Mouse (Mus musculus) neural tube, embryonic 15.5 days (tissue): ENCODE results near the gene Elmo1. TPM values are rescaled to one million over a fixed set of nuclear protein-coding genes. Genes with fewer than 3 reads are reported as not detected.

Experiments
- ATAC-seq: fragments of 200-750 bp; cut with Nextera tagmentation; 2 replicates; pipeline ENCODE4 v1.8.0; 2017; ENCODE audit warnings: mild to moderate bottlenecking, moderate TSS enrichment, moderate library complexity; ENCODE audit not compliant: low FRiP score
- H3K27ac ChIP-seq: fragments of 300-500 bp; sonication (generic); replicated peaks from 2 replicates; pipeline ENCODE4 v1.5.1; 2015; ENCODE audit warnings: mild to moderate bottlenecking, inconsistent platforms
- H3K27me3 ChIP-seq: fragments of 300-500 bp; sonication (generic); replicated peaks from 2 replicates; pipeline ENCODE4 v1.6.1; 2015; ENCODE audit warnings: inconsistent platforms
- H3K36me3 ChIP-seq: fragments of 300-500 bp; sonication (generic); 2 replicates; pipeline ENCODE4 v1.6.1; 2015; ENCODE audit warnings: inconsistent platforms
- H3K4me1 ChIP-seq: fragments of 300-500 bp; sonication (generic); 2 replicates; pipeline ENCODE4 v1.6.1; 2015; ENCODE audit warnings: inconsistent platforms
- H3K4me2 ChIP-seq: fragments of 300-500 bp; sonication (generic); 2 replicates; pipeline ENCODE4 v1.6.1; 2015; ENCODE audit warnings: inconsistent platforms, mild to moderate bottlenecking, moderate library complexity
- H3K4me3 ChIP-seq: fragments of 300-500 bp; sonication (generic); replicated peaks from 2 replicates; pipeline ENCODE4 v1.5.1; 2015; ENCODE audit warnings: mild to moderate bottlenecking, inconsistent platforms
- H3K9ac ChIP-seq: fragments of 300-500 bp; sonication (generic); replicated peaks from 2 replicates; pipeline ENCODE4 v1.6.1; 2015; ENCODE audit warnings: mild to moderate bottlenecking, inconsistent platforms
- H3K9me3 ChIP-seq: fragments of 300-500 bp; sonication (generic); replicated peaks from 2 replicates; pipeline ENCODE4 v1.6.1; 2016; ENCODE audit warnings: inconsistent platforms
- WGBS: fragments of 180-500 bp; shearing (Covaris S2); methylation state at CpG from one replicate; pipeline ENCODE4 v1.1.7; 2015; ENCODE audit warnings: mixed read lengths; 5-methylcytosine and 5-hydroxymethylcytosine counted together
- polyA plus RNA-seq: library from polyadenylated mRNA; unstranded; fragments of >200 nt; fragmentation: Nextera tagmentation; extraction: Ambion mirVana; gene quantifications from 2 replicates; pipeline ENCODE4 v1.2.1, GENCODE M21; 2015

Gene Elmo1
- polyA plus RNA-seq, 1 experiment from 2014 or later: 42.9 TPM

DNA sequence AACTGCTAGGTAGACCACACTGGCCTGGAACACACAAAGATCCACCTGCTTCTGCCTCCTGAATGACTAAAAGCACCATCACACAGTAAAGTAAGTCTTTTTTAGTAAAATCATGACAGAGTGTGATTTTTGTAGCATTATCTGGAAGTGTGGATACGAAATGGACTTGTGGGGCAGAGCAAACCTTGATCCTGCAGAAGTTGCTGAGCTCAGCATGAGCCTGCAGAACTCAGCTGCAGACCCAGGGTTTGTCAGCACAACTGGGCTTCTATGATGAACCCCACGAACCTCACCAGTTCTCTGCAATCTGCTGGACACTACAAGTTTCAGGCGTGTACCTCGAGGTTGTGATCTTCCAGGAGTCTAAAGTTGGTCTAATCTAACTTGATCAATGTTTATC lies 37.7 kb downstream of the Elmo1 start:
- WGBS: 92% methylated on average over 4 of the region's 4 CpGs
- no peaks in the 10 kb centered on the region for H3K36me3 ChIP-seq
- no peak overlapping the region for H3K27ac ChIP-seq
- H3K4me1 ChIP-seq: no peaks in the 10 kb centered on the region
- ATAC-seq: no peak
- no peaks in the 10 kb centered on the region for H3K9me3 ChIP-seq
- no peaks in the 10 kb centered on the region for H3K27me3 ChIP-seq
- H3K4me3 ChIP-seq: no peak overlapping the region
- H3K9ac ChIP-seq: no peak overlapping the region
- no peak overlapping the region for H3K4me2 ChIP-seq

GRCm38 (mm10) chr13:20130731-20131130 lies 40.3 kb downstream of the Elmo1 start:
- peaks cover 13% of the 10 kb centered on the region for H3K4me1 ChIP-seq
- ATAC-seq: no peak
- H3K9ac ChIP-seq: no peak overlapping the region
- H3K27ac ChIP-seq: no peak overlapping the region
- no peaks in the 10 kb centered on the region for H3K9me3 ChIP-seq
- no peak overlapping the region for H3K4me3 ChIP-seq
- H3K27me3 ChIP-seq: no peaks in the 10 kb centered on the region
- H3K4me2 ChIP-seq: no peak overlapping the region
- no peaks in the 10 kb centered on the region for H3K36me3 ChIP-seq
- WGBS: 87% methylated on average over 3 of the region's 3 CpGs

- 95% methylated on average over 5 of the region's 5 CpGs for WGBS
- Histone ChIP-seq H3K4me1 (peaks cover 13% of the 10 kb centered on the region), H3K36me3 (no peaks in the 10 kb centered on the region), H3K9me3 (no peaks in the 10 kb centered on the region), H3K27ac (no peak overlapping the region), H3K9ac (no peak overlapping the region), H3K27me3 (no peaks in the 10 kb centered on the region), H3K4me3 (no peak overlapping the region), H3K4me2 (no peak overlapping the region)
- ATAC-seq: no peak
These were observed 41.1 kb downstream of the Elmo1 start for GRCm38 (mm10) chr13:20131322-20131997.

- Histone ChIP-seq H3K9me3 (no peaks in the 10 kb centered on the region), H3K27ac (no peak overlapping the region), H3K36me3 (no peaks in the 10 kb centered on the region), H3K4me2 (no peak overlapping the region), H3K4me1 (peaks cover 13% of the 10 kb centered on the region), H3K4me3 (no peak overlapping the region), H3K27me3 (no peaks in the 10 kb centered on the region), H3K9ac (no peak overlapping the region)
- no peak for ATAC-seq
- 86% methylated on average over 4 of the region's 4 CpGs for WGBS
These were observed 41.6 kb downstream of the Elmo1 start for GRCm38 (mm10) chr13:20131998-20132371.

- H3K4me2 ChIP-seq: no peak overlapping the region
- 18% methylated on average over 6 of the region's 6 CpGs for WGBS
- no peaks in the 10 kb centered on the region for H3K9me3 ChIP-seq
- peaks cover 20% of the 10 kb centered on the region for H3K4me1 ChIP-seq
- H3K9ac ChIP-seq: no peak overlapping the region
- no peak for ATAC-seq
- no peak overlapping the region for H3K27ac ChIP-seq
- H3K4me3 ChIP-seq: no peak overlapping the region
- no peaks in the 10 kb centered on the region for H3K36me3 ChIP-seq
- H3K27me3 ChIP-seq: no peaks in the 10 kb centered on the region
These were observed 43.4 kb downstream of the Elmo1 start for GRCm38 (mm10) chr13:20133602-20134394.

DNA sequence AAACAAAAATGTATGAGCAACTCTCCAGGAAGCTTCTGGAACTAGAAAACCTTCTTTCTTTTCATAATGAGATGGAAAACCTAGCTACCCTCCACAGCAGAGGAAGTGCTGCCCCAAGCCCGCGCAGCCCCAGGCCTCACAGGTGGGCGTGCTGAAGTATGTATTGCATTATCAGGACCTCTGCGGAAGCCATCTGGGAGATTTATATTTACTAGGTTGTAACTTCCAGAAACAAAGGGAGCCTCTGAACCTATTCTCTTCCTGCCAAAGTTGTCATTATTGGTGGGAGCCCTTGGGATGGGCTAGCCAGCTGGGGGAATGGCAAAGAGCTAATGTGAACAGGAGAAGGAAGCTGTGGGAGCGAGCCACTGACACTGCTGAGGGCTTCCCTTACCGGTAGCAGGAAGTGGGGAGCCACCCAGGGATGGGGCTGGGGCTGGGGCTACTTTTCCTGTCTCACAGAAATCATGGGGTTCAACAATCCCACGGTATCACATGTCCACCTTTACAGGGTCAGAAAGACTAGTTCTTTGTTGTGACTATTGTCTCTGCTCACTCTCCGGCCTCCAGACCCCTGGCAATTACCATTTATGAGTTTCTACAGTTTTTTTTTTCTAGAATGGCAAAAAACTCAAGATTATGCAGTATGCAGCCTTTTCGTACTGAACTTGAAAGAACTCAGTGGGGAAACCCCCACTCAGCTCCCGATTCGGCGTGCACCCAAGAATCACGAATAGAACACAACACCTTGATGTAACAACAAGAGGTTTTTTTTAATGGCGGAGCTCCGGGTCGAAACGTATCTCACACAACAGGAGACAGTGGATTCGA lies 44.2 kb downstream of the Elmo1 start:
- Histone ChIP-seq H3K9ac (no peak overlapping the region), H3K4me2 (no peak overlapping the region), H3K4me3 (no peak overlapping the region), H3K36me3 (no peaks in the 10 kb centered on the region), H3K4me1 (peaks cover 29% of the 10 kb centered on the region), H3K27ac (no peak overlapping the region), H3K27me3 (no peaks in the 10 kb centered on the region), H3K9me3 (no peaks in the 10 kb centered on the region)
- WGBS: 61% methylated on average over 18 of the region's 18 CpGs
- ATAC-seq: no peak

DNA sequence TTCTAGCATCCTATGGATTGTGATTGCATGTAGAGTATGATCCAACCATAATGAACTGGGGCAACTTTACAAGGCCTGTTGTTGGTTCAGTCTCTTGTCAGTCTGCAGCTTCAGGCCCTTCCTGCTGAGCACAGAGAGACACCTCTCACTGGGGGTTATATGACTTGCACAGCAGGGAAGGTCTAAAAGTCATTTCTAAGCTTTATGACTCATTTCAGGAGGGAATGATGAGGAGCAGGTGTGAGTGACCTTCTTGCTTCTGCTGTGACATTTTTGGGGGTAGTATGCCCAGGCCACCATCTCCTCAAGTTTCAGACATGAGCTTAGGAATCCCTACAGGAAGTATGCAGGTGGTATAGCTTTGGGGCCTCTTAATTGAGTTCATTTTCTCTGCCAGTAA lies 46.4 kb downstream of the Elmo1 start:
- H3K4me2 ChIP-seq: no peak overlapping the region
- no peak overlapping the region for H3K9ac ChIP-seq
- peaks cover 35% of the 10 kb centered on the region for H3K4me1 ChIP-seq
- H3K36me3 ChIP-seq: no peaks in the 10 kb centered on the region
- H3K9me3 ChIP-seq: no peaks in the 10 kb centered on the region
- ATAC-seq: no peak
- no peak overlapping the region for H3K27ac ChIP-seq
- no peaks in the 10 kb centered on the region for H3K27me3 ChIP-seq
- no peak overlapping the region for H3K4me3 ChIP-seq

DNA sequence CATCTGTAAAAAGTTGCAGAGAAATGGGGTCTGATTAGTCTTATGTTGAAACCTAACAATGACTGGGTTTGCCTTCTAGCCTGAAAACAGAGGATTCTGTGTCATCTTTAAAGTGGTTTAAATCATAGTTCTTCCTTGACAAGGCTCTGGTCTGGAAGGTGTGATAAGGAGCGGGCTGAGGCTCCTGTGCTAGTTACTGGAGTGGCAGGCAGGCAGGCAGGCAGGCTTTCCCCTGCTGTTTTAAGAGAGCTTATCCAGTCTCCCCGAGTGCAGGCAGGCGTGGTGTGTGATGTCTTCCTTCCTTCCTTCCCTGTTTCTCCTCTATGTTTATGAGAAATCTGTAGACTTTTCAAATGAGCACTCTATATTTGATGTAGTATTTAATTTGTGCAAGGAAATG lies 48.1 kb downstream of the Elmo1 start:
- no peaks in the 10 kb centered on the region for H3K27me3 ChIP-seq
- H3K36me3 ChIP-seq: no peaks in the 10 kb centered on the region
- no peak overlapping the region for H3K4me2 ChIP-seq
- H3K9me3 ChIP-seq: no peaks in the 10 kb centered on the region
- ATAC-seq: no peak; the same call in 1 of the 2 replicates
- H3K9ac ChIP-seq: no peak overlapping the region
- peaks cover 38% of the 10 kb centered on the region for H3K4me1 ChIP-seq
- no peak overlapping the region for H3K4me3 ChIP-seq
- 29% methylated on average over 3 of the region's 3 CpGs for WGBS
- H3K27ac ChIP-seq: no peak overlapping the region

DNA sequence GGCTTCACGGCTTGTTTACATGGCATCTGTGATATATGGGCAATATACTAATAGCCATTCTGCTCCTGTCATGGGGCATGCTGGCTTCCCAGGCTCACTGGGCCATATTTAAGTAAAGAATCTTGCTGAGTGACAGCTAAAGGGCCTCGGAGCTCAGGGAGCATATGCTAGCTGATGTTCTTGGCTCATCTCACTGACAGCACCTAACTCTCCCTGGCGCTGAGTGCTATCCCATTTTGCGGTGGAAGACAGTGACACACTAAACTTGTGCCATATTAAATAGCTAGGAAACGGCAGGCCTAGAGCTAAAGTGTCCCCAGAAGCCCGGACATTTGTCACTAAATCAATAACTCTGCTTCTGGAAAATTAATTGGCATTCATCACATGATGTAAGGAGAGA lies 48.7 kb downstream of the Elmo1 start:
- Histone ChIP-seq H3K9me3 (no peaks in the 10 kb centered on the region), H3K27me3 (no peaks in the 10 kb centered on the region), H3K27ac (no peak overlapping the region), H3K4me3 (no peak overlapping the region), H3K9ac (no peak overlapping the region), H3K4me1 (peaks cover 32% of the 10 kb centered on the region), H3K4me2 (no peak overlapping the region), H3K36me3 (no peaks in the 10 kb centered on the region)
- ATAC-seq: peak; percentile 48; the same call in 1 of the 2 replicates
- 18% methylated on average over 6 of the region's 6 CpGs for WGBS

DNA sequence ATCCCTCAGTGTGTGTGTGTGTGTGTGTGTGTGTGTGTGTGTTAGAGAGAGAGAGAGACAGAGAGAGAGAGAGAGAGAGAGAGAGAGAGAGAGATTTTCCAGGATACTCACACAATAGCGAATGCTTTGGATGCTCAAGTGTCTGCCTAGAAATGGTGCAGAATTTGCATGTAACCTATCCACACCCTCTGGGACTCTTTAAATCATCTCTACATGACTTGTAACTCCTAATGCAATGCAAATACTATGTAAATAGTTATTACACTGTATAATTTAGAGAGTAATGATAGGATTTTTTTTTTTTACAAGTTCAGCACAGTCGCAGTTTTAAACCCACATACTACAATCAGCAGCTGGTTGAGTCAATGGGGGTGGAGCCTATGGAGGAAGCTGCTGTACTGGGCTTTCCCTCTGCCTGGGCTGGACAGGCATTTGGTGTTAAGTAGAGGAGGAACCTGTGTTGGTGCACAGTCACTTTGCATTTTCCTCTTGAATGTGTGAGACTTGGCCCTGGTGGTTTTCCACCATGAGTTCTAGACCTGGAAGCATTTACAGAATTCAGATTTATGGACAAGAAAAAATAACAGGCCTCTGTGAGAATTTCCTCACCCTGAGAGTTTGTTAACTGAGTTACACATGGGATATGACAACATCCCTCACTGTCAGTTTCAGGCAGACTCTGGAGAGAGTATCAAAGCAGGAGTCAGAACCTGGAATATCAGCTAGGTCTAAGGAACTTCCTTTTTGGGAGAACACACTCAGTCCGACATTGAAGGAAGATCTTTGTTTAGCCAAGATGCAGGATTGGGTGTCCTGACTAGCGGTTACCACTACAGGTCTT lies 49.6 kb downstream of the Elmo1 start:
- Histone ChIP-seq H3K9me3 (no peaks in the 10 kb centered on the region), H3K36me3 (no peaks in the 10 kb centered on the region), H3K4me2 (no peak overlapping the region), H3K4me3 (no peak overlapping the region), H3K4me1 (peaks cover 28% of the 10 kb centered on the region), H3K9ac (no peak overlapping the region), H3K27ac (no peak overlapping the region), H3K27me3 (no peaks in the 10 kb centered on the region)
- ATAC-seq: 0 out of 2 replicates have a peak, but pooled peaks have one; percentile 11
- WGBS: 69% methylated on average over 4 of the region's 4 CpGs

DNA sequence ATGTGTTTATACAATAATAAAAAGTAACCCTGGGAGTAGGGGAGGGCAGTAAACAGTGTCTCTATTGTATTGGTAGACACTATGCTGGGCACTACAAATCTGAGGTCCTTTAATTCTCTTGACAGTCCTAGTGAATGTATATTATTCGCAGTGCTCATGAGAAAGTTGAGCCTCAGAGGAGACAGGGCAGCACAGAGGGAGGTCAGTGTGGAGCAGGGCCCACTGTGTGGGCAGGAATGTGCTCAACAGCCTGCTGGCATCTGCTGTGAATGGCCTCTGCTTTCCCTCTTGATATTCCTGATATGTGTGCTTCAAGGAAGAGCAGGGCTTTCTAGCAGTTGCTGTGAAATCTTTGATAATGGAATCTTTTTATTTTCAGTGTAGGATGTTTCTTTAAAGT lies 52.2 kb downstream of the Elmo1 start:
- H3K9me3 ChIP-seq: no peaks in the 10 kb centered on the region
- H3K27ac ChIP-seq: no peak overlapping the region
- no peaks in the 10 kb centered on the region for H3K36me3 ChIP-seq
- H3K4me1 ChIP-seq: peaks cover 28% of the 10 kb centered on the region
- H3K4me3 ChIP-seq: no peak overlapping the region
- no peaks in the 10 kb centered on the region for H3K27me3 ChIP-seq
- H3K4me2 ChIP-seq: no peak overlapping the region
- no peak overlapping the region for H3K9ac ChIP-seq
- 13% methylated on average over 1 of the region's 1 CpGs for WGBS
- no peak; the same call in 1 of the 2 replicates for ATAC-seq
